Mouse (Mus musculus): Measurements from ENCODE around the gene Sntn.

- TF ChIP-seq CTCF (IDR thresholded peaks at IDR 0.05; ENCODE audit: borderline replicate concordance, insufficient read depth, low read length), result no peak
- no peak for TF ChIP-seq POLR2A (IDR thresholded peaks at IDR 0.05; ENCODE audit: low read depth, low read length)
Observed at GRCm38 (mm10) chr14:13651541-13652298, 19.0 kb upstream of the Sntn start.

Measured in embryonic fibroblast, embryonic 13.5 days (primary cell).